Mouse (Mus musculus) cerebellum, postnatal 36 days (tissue): ENCODE data around the gene Pnliprp1.

ENCODE experiments used
- DNase-seq, 2 experiments: peaks; one replicate each; pipeline ENCODE4 v3.0.0; 2021 to 2022; ENCODE audit warnings: mixed read lengths in 2 of 2

Gene Pnliprp1

GRCm38 (mm10) chr19:58783938-58784337, 55.3 kb downstream of the Pnliprp1 start:
- no peak for DNase-seq

- no peak for DNase-seq
Observed at GRCm38 (mm10) chr19:58789194-58789593, 60.5 kb downstream of the Pnliprp1 start.
